Mouse (Mus musculus): ENCODE measurements at regions not wholly inside any gene's neighbourhood (a gene's known extent, or its start where the extent isn't known, plus 50 kb on each side); places are given as distances from the start of the nearest gene placed in this dataset.

DNA sequence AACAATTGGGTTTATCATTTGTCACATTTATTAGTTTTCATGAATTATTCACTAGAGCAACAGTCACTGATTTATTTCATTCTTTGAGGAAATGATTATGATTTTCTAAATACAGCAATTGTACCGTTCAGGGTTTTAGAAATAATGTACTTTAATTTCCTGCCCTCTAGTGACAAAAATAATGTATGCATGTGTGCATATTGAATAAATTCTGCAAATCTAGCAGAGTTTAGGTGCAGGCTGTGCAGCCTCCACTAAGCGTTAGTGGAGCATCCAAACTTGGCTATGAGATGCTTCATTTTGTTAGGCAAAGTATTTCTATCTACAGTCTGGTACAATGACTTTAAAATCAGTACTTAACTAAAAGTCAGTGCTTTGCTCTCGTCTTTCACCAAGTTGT lies 642.1 kb upstream of the A830018L16Rik start:
- DNase-seq = no peak

DNA sequence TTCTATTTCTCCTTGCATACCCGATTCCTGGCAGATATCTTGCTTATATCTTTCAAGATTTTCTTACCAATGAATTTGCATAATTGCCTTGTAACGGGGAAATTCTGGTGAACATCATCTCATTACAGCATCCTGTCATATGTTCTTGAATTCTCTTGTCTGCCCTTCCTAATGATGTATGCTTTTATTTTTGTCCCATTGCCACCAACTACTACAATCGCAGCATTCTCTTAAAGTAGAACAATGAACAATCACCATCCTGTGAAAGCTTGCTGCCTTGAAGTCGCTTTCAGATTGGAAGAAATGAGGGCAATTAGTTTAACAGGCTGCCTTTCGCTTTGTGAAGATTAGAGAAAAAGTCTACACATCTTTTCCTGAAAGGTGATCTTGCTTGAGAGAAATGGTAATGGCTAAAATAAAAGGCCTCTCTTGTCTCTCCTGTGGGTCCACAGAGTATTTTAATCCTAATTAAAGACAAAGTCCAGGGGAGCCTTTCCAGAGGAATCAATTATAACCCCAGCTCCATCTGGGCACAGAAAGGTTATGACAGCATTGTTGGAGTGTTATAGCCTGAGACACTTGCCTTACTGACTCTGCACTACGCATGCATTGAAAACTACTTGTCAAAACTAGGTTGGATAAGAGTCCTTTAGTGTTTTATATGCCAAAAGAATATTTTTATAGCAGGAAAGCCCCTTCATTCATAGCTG lies 619.7 kb upstream of the A830018L16Rik start:
- DNase-seq = no peak

DNA sequence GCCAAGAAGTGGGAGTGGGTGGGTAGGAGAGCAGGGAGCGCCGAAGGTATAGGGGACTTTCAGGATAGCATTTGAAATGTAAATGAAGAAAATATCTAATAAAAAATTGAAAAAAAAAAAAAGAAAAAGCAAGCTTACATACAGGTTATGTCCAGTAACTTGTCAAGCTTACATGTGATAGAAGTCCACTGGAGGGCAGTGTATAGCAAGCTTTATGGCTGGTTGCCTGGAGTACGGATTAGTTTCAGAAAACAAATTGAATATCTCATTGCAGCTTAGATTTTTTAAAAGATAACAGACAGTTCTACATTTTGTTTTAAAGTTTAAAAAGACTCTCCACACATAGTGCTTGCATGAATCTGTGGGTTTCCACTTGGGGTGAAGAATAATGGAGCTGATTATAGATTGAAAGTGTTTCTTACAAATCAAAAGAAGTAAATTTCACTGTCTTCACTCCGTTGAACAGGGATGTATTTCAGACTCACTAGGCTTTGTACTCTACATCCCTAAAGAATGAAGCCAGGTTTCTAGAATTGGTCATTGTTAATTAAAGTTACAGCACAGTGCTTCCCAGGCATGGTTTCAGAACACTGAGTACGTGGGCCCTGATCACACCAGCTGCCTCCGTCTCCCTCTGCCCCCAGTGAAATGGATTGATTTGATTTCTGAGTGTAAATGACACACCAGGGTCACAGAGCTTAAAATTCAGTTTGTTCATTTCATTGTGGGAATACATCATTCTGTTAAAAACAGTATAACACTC lies 578.1 kb upstream of the A830018L16Rik start:
- peak in 1 of 2 experiments; percentile 3 for DNase-seq

DNA sequence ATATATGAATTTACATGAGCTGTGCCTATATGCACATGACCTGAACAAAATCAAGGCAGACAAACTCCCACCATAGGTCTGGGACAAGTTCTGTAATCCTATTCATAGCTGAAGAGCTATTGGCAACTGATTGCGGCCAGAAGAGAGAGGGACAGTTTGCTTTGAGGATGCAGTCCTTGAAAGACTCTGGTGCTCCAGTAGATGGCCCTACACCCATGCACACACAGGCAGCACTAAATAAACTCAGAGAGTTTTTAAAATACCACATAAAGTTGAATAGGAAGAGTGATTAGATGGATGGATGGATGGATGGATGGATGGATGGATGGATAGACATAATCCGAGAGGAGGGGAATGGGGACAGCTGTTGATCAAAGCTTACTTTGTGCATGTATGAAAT lies 576.7 kb upstream of the A830018L16Rik start:
- no peak for DNase-seq

DNA sequence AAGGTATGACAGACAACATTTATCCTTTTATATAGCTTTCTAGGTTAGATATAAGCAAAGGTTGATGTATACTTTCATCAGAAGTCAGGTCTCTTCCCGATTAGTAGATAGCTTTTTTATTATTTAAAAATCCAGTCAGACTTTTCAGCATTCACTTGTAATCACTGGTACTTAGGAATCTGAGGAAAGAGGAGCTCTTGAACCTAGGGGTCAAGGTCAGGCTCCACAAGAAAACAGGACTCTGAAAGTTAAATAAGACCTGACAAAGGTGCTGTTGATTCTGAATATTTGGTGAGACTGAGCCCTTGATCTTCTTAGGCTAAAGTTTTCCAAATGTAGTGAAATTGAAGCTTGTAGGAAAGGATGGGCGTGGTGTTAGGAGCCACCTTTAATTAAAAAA lies 561.0 kb upstream of the A830018L16Rik start:
- DNase-seq = no peak

DNA sequence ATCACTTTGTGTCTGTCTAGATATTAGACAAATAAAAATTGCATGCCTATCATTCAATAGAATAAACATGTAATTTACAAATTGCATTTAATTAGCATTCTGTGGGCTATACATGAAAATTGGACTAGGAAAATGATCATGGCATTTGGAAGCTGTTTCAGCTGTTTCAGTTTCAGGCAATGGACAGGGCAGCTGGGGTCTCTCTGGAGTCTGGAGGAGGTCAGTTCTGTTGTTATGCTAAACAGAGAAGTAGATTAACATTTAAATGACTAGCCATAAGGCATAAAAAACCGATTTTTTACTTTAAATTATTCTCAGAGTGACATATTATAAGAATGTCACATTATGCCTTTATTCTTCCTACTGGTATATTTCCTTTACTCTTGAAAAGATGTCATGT lies 559.4 kb upstream of the A830018L16Rik start:
- no peak for DNase-seq

DNA sequence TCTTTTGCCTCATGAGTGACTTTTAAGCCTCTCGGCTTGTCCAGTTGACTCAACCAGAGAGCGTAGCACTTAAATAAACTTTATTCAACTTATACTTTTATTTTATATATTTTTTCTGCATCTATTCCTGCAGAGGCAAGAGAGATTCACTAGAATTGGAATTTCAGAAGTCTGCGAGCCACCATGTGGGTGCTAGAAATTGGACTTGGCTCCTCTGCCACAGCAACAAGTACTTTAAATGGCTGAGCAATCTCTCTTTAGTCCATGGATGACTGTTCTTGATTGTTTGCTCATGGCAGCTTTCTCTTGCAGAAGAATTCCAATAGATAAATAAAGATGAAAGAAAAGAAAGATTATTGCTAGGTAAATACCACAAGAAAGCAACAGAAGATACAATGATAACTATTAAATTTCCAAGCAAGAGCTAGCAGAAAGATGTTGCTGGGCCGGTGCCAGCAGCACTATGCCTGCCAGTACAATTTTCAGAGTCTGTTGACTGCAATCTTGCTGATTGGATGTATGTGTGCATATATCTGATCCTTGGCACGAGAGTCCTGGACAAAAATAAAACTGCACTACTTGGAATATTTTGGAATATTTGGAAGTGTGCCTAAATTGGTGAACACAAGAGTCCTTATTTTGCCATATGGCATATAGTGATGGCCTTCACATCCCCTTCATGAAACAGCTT lies 542.6 kb upstream of the A830018L16Rik start:
- DNase-seq = no peak

DNA sequence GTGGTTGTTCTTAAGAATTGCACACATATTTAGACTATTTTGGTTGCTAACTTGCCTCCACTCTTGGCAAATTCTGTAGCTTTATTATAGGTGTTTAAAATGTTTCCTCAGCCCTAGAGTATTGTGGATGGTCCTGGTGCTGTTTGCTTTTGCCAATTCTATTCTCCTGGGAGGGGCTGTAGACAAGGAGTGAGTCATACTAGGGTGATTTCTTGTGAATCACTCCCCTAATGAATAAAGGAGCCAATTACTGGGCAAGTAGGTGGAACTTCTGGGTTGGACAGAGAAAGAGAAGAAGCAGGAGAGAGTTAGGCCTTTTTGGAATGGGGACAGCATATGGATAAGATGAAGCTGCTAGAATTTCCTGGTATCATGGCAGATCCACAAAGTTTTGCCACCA lies 541.6 kb upstream of the A830018L16Rik start:
- DNase-seq = no peak

DNA sequence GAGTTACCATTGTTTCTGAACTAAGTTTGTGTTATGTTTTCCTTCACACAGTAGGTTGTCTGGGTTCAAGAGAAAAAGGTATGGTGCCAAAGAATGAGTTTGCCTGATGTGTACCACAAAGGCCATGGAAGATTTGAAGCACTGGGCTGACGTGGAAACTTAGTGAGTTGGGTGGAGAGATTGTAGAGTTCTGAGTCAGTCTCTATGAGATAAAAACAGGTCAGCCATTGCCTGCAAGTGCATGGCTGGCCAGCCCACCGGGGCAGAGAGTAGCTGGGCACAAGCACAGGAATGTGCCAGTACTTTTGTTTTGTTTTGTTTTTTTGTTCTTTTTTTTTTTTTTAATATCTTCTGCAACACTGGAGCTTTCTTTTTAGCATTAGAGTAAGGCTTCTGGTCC lies 541.2 kb upstream of the A830018L16Rik start:
- DNase-seq = no peak

DNA sequence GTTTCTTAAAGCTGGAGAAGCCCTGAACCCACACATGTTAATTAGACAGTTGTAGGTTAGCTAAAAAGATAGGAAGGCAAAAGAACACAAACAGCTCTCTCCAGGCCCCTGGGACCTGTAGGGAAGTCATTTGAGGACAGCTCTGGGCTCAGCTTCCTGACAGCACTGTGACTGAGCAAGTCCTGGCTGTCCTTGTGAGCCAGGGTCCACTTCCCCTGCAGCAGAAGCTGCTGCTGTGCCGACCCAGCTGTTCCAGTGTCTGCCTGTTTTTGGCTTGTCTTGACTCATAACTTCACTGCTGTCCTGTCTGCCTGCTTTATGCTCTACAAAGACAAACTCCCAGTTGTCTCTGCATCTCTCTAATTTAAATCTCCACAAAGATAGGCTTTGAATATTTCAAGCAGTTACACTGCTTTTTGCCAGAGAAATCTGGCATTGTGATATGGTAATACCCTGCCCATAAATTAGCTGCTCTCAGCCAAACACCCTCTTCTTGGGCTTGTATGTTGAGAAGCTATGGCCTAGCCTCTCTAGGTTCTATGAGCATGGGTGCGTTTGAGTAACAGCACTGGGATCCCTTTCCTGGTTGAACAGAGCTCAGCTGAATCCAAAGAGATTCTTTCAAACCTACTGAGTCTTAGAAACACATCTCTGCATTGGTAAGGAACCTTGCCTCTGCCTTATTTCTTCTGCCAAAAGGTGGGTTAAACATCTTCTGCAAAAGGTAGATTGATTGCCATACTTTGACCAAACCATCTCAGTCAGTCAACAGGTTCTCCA lies 536.3 kb upstream of the A830018L16Rik start:
- DNase-seq = peak in 1 of 2 experiments; percentile 30

DNA sequence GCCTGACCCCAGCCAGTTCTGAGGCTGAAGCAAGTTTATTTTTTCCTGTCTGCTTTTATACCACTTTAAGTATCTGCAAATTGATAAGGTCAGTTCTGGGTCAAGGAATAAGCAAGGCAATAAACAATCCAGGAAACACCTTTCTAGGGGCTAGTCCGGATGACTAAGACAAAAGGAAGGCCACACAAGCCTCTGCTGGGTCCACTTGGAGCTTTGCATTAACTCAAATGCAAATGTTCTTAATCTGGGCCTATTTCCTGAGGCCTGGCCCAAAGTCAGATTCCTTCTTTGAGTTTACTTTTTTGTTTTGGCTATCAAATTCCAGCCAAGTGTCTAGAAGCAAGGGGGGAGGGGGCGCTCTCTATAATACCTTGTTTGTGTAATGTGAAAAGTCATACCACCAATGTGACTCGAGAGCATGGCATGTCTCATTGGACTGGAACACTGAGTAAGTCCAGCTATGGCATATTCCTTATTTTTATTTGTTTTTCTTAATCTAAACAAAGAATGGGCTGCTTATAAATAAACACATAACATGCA lies 535.6 kb upstream of the A830018L16Rik start:
- DNase-seq = no peak

DNA sequence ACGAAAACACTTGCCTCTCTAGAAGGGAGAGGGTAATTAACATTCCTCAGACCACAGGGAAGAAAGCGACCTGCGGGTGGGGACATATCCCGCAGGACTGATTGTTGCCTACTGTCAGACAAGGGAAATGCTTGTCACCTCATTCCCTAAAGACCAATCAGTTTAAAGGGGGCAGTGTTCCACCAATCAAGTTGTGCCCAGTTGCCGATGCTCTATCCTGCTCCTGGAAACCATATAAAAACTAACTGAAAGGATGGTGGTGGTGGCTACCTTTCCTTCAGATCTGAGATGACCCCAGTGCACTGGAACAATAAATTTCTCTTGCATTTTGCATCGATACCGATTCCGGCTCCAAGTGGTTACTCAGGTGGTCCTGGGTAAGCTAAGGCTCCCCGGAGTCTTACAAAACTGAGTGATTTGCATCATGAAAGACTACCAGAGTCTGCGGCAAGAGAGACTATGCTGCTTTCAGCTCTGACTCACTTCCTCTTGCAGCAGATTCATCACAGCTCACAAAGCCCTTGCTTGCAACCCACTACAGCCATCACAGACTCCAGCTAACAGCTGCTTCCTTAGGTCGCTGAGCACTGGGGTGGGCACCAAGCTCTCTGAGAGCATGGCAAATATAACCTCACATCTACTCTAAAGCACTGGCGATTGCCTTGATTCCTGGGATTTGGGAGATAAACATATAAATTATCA lies 533.7 kb upstream of the A830018L16Rik start:
- DNase-seq = no peak

DNA sequence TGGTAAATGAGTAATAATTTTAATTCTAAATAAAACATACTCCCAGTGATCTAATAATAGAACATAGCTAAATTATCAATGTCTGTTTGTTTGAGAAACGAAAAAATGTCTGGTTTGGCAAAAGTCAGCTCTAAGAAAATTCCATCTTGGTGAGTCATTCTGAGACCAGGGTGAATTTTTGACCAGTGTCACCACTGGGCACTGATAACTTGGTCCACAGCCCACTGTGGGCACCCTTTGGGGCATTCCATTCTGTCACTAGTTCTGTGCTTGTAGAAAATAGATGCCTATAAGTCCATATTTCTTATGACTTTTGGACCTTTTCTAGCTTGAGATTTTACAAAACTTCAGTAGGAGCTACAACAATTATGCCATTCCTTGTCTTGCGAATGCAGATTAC lies 515.1 kb upstream of the A830018L16Rik start:
- DNase-seq = no peak

DNA sequence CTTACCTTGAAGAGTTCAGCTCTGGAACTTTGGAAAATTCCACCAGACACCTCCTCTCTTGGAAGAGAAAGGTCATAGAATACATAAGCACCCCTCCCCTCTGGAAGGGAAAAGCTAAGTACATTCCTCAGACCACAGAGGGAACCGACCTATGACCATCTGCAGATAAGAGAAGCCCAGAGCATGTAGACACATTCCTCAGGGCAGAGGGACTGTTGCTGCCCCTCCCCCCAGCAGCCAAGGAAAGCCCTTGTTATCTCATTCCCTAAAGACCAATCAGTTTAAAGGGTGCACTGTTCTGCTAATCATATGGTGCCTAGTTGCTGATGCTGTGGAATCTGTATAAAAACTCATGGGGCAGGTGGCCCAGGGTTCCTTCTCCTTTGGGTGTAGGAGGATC lies 511.2 kb upstream of the A830018L16Rik start:
- no peak for DNase-seq

DNA sequence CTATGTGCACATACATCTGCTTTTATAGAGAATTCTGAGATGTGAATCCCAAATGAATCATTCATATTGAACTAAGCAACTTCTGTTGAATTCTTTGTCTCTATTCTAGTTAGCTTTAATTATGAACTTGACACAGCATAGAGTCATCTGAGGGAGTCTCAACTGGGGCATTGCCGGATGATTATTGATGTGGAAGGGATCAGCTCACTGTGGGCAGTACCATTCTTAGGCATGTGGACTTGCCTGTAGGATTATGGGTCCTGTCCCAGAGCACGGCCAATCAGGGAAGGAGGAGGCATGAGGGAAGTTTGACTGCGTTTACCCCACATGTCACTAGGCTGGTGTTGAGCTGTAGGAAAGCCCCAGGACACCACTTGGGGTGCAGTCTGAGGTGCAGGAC lies 493.9 kb upstream of the A830018L16Rik start:
- no peak for DNase-seq

DNA sequence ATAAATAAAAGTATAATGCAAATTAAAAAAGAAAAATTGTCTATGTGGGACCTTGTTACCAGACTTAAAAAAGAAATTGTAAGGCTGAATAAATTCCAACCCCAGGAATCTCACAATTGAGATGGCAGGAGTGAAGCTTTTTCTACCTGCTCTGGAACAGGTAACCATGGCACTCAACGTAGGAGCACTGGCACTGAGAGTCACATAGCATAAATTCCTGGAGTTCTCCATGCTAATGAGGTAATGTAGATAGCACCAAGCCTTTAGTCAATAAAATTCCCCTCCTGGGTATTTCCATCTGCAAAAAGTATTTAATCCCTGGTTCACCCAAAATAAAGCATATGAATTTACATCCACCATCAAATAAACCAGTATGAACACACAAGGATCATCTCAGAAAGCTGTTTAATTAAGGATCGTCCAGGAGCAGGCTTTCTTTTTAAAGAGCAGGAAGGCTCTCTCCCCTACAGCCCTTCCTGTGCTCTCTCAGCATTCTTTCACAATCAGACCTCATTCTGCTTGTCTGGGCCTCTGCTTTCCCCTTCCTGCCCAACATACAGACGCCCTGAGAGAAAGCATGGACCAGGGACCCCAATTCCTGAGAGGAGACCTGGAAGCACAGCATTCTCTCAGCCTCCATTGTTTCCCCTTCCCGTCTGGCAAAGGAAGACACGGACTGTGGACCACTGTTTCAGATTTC lies 481.4 kb upstream of the A830018L16Rik start:
- no peak for DNase-seq

DNA sequence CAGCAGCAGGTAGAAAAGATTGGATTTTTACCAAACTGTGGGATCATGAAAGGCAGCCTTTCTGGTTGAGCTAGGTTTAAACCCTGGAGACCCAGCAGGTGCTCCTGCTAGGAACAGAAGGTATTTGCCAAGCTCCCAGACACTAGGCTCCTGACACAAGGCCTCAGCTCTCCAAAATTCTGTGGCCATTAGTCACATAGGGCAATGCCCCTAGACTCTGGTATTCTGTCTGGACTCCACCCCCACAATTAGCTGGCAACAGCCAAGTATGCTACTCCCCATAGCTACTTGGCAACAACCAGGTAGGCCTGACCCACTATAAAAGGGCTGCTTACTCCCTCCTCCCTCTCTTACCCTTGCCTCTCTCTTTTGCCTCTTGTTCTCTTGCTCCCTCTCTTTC lies 480.7 kb upstream of the A830018L16Rik start:
- no peak for DNase-seq

DNA sequence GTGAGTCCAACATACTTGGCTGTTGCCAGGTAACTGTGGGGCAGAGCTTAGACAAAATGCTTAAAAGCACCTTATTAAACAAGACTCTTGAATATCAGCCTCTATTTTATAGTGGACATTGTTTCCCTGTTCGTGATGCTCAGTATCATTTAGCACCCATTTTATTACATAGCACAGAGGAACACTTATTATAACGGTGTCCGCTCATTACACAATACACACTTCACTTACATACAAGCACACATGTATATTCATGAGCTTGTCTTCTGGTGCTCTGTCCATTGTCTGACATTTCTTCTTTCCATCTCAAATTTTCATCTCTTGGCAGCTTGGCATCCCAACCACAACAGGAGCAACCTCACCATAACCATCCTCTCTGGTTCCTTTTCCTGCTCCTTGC lies 475.5 kb upstream of the A830018L16Rik start:
- no peak for DNase-seq

DNA sequence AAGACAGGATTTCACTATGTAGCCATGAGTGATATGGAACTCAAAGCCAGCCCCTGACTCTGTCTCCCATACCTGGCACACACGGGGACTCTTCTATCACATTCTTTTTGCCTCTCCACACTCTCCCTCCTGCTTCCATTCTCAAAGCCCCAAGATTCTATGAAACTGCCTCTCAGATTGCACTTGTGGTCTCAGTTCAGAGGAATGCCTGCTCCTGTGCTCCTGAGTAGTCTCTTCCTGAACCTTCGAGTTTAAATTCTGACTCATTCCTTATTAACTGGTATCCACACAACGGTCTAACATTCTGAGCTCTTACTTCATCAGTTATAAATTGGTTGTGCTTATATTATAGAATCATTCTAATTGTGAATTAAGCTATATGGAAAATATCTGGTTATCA lies 473.6 kb upstream of the A830018L16Rik start:
- DNase-seq = no peak

DNA sequence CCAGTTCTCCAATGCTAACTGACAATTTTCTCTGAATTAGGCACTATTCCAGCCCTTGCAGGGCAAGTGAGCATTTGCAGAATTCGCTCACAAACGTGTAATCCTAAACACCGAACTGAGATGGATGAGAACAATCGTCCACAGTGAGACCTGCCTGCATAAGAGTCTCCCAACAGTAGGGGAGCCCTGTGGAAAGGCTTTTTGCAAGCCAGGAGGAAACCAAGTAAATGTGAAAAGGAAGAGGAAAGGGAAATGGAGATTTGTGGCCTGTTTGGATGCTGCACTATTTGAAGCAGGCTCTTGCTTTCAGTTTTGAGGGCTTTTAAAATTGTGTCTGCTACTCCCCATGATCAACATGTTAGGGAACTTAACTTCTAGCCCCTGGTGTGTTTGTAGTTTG lies 470.9 kb upstream of the A830018L16Rik start:
- DNase-seq = no peak
